Mouse (Mus musculus): Measurements from ENCODE around the gene Rab43. TPM values are rescaled to one million over a fixed set of nuclear protein-coding genes. Genes with fewer than 3 reads are reported as not detected.

Rab43 gene
- polyA plus RNA-seq, 2 experiments, result 13.3 to 14.3 TPM

DNA sequence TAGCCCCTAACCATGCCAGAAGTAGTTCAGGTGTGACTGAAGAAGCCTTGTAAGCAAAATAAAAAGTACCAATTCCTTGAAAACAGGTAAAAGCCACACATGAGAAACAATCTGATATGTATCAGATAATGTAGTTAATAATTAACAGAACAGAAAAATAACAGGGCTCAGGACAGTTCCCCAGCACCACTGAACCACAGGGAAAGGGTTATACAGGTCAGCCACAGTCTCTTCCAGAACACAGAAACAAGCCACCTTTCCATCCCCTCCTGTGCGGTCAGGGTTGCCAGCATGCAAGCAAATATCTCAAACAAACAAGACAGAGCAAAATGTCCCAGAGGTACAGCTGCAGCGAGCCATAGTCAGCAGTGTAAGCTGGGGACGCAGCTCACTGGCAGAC is 52.6 kb downstream of the Rab43 start:
- no peak overlapping the region for H3K9ac ChIP-seq (ENCODE audit: low read depth, low read length, severe bottlenecking)
- H3K27me3 ChIP-seq (ENCODE audit: control insufficient read depth, insufficient read depth, low read length), result no peaks in the 10 kb centered on the region
- H3K27ac ChIP-seq (replicated peaks; ENCODE audit: low read depth, low read length), result no peak overlapping the region
- no peak for DNase-seq (ENCODE audit: low spot score)
- no peak for ATAC-seq (ENCODE audit: low FRiP score, low read depth)
- H3K4me1 ChIP-seq (ENCODE audit: control insufficient read depth, insufficient read depth, low read length), result no peaks in the 10 kb centered on the region
- no peak overlapping the region for H3K4me3 ChIP-seq (replicated peaks; ENCODE audit: low read length)
- no peak overlapping the region for H3K4me2 ChIP-seq (replicated peaks; ENCODE audit: low read depth, low read length, severe bottlenecking)
- no peaks in the 10 kb centered on the region for H3K36me3 ChIP-seq (ENCODE audit: control insufficient read depth, insufficient read depth, low read length)
- no peak for TF ChIP-seq POLR2A (IDR thresholded peaks at IDR 0.05; ENCODE audit: borderline replicate concordance, extremely low read depth, insufficient read depth, insufficient read length)
- 70% methylated on average over 3 of the region's 3 CpGs for WGBS
- no peaks in the 10 kb centered on the region for H3K9me3 ChIP-seq (ENCODE audit: control insufficient read depth, low read length)

DNA sequence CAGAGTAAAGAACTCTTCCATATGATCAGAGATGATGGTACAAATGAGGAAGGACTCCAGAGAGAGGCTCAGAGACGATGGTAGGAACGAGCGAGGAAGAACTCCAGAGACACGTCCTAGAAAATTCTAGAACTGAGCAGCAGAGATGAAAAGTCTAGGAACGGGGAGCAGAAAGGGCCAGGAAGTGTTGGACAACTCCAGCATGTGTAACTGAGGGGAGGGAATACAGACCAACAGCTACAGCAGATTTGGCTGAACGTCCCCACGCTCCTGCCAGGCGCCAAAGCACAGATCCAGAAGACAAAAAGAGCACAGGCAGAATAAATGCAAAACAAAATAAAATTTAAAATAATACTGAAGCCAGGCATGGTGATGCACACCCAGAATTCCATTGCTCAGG is 55.1 kb downstream of the Rab43 start:
- Histone ChIP-seq H3K36me3 (ENCODE audit: control insufficient read depth, insufficient read depth, low read length) (no peaks in the 10 kb centered on the region), H3K9me3 (ENCODE audit: control insufficient read depth, low read length) (no peaks in the 10 kb centered on the region), H3K9ac (ENCODE audit: low read depth, low read length, severe bottlenecking) (no peak overlapping the region), H3K4me3 (replicated peaks; ENCODE audit: low read length) (no peak overlapping the region), H3K4me2 (replicated peaks; ENCODE audit: low read depth, low read length, severe bottlenecking) (no peak overlapping the region), H3K27me3 (ENCODE audit: control insufficient read depth, insufficient read depth, low read length) (no peaks in the 10 kb centered on the region), H3K27ac (replicated peaks; ENCODE audit: low read depth, low read length) (no peak overlapping the region), H3K4me1 (ENCODE audit: control insufficient read depth, insufficient read depth, low read length) (no peaks in the 10 kb centered on the region)
- DNase-seq (ENCODE audit: low spot score), result no peak
- no peak for ATAC-seq (ENCODE audit: low FRiP score, low read depth)
- 88% methylated on average over 8 of the region's 8 CpGs for WGBS
- no peak for TF ChIP-seq POLR2A (IDR thresholded peaks at IDR 0.05; ENCODE audit: borderline replicate concordance, extremely low read depth, insufficient read depth, insufficient read length)

DNA sequence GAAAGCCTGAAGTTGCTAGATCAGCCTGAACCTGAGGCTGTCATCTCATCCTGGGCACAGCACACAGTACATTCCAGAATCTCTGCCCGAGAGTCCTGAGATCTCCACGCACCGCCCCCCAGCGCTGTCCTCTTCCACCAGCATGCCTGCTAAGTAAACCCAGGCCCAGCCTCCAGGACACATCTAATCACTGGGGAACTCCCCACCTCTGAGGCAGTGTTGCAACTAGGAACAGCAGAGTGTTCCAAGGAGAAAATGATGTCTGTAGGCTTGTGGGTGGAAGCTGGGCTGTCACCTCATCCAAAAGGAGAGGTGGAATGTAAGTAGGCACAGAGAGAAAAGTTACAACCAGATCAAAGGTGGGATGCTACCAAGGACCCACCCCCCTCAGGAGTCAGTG is 56.8 kb downstream of the Rab43 start:
- Histone ChIP-seq H3K9me3 (ENCODE audit: control insufficient read depth, low read length) (no peaks in the 10 kb centered on the region), H3K4me1 (ENCODE audit: control insufficient read depth, insufficient read depth, low read length) (no peaks in the 10 kb centered on the region), H3K4me3 (replicated peaks; ENCODE audit: low read length) (no peak overlapping the region), H3K27me3 (ENCODE audit: control insufficient read depth, insufficient read depth, low read length) (no peaks in the 10 kb centered on the region), H3K27ac (replicated peaks; ENCODE audit: low read depth, low read length) (no peak overlapping the region), H3K36me3 (ENCODE audit: control insufficient read depth, insufficient read depth, low read length) (no peaks in the 10 kb centered on the region), H3K4me2 (replicated peaks; ENCODE audit: low read depth, low read length, severe bottlenecking) (no peak overlapping the region), H3K9ac (ENCODE audit: low read depth, low read length, severe bottlenecking) (no peak overlapping the region)
- ATAC-seq (ENCODE audit: low FRiP score, low read depth), result no peak
- no peak for TF ChIP-seq POLR2A (IDR thresholded peaks at IDR 0.05; ENCODE audit: borderline replicate concordance, extremely low read depth, insufficient read depth, insufficient read length)
- 87% methylated on average over 4 of the region's 4 CpGs for WGBS
- DNase-seq (ENCODE audit: low spot score), result no peak

DNA sequence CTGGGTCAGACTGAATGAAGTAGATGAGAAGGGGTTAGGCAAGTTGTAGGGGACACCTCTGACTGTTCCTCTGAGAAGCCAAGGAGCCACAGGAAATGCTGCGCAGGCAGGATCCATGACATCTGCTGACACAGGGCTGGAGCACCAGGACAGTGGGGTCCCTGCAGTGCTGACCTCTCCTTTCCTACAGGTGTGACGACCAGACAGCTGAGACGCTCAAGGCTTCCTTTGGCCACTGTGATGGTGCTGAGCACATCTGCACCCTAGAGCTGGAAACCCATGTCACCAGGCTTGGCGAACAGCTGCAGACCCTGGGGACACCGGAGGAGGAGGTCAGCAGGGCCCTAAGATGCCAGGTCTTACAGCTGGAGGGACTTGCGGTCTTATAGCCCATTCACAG is 60.4 kb downstream of the Rab43 start:
- WGBS, result 89% methylated on average over 6 of the region's 6 CpGs
- no peaks in the 10 kb centered on the region for H3K27me3 ChIP-seq (ENCODE audit: control insufficient read depth, insufficient read depth, low read length)
- peaks cover 4% of the 10 kb centered on the region; the same call in 1 of the 2 replicates for H3K4me1 ChIP-seq (ENCODE audit: control insufficient read depth, insufficient read depth, low read length)
- no peak overlapping the region for H3K9ac ChIP-seq (ENCODE audit: low read depth, low read length, severe bottlenecking)
- no peak for TF ChIP-seq POLR2A (IDR thresholded peaks at IDR 0.05; ENCODE audit: borderline replicate concordance, extremely low read depth, insufficient read depth, insufficient read length)
- no peak overlapping the region for H3K4me3 ChIP-seq (replicated peaks; ENCODE audit: low read length)
- no peak overlapping the region for H3K4me2 ChIP-seq (replicated peaks; ENCODE audit: low read depth, low read length, severe bottlenecking)
- H3K9me3 ChIP-seq (ENCODE audit: control insufficient read depth, low read length), result no peaks in the 10 kb centered on the region
- DNase-seq (ENCODE audit: low spot score) (no peak), ATAC-seq (ENCODE audit: low FRiP score, low read depth) (no peak)
- H3K27ac ChIP-seq (replicated peaks; ENCODE audit: low read depth, low read length), result no peak overlapping the region
- H3K36me3 ChIP-seq (ENCODE audit: control insufficient read depth, insufficient read depth, low read length), result no peaks in the 10 kb centered on the region

DNA sequence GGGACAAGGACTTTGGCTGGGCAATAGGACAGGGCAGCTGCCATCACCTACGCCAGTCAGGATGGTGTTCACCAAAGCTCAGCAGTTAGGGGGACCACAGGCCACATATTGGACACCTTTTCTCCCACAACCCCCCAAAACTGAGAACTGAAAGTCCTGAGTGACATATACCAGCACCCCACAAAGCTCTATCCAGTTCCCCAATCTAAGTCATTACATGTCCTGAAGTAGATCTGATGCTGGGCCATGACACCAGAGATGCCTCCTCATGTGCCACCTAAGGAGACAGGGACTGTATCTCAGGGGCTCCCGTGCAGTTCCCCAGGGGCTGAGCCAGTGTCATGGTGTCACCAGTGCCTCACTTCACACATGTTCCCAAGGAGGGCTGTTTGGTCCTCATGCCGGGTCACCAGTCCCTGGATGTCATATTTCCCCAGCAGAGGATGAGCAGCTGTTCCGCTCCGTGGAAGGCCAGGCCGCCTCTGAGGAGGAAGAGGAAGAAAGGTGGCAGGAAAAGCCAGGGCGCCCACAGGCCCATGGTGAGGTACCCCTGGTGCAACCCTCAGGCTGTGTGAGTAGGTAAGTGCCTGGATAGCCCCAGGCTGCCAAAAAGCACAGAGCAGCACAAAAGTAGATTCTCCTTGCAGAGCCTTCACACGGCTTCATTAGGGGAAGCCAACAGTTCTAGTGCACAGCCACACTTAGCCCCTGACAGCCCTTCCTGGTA is 61.6 kb downstream of the Rab43 start:
- Histone ChIP-seq H3K9me3 (ENCODE audit: control insufficient read depth, low read length) (no peaks in the 10 kb centered on the region), H3K9ac (ENCODE audit: low read depth, low read length, severe bottlenecking) (no peak overlapping the region), H3K4me2 (replicated peaks; ENCODE audit: low read depth, low read length, severe bottlenecking) (no peak overlapping the region), H3K36me3 (ENCODE audit: control insufficient read depth, insufficient read depth, low read length) (no peaks in the 10 kb centered on the region), H3K27ac (replicated peaks; ENCODE audit: low read depth, low read length) (no peak overlapping the region), H3K27me3 (ENCODE audit: control insufficient read depth, insufficient read depth, low read length) (no peaks in the 10 kb centered on the region), H3K4me1 (ENCODE audit: control insufficient read depth, insufficient read depth, low read length) (peaks cover 5% of the 10 kb centered on the region; the same call in 1 of the 2 replicates), H3K4me3 (replicated peaks; ENCODE audit: low read length) (no peak overlapping the region)
- DNase-seq (ENCODE audit: low spot score) (no peak), ATAC-seq (ENCODE audit: low FRiP score, low read depth) (no peak)
- TF ChIP-seq POLR2A (IDR thresholded peaks at IDR 0.05; ENCODE audit: borderline replicate concordance, extremely low read depth, insufficient read depth, insufficient read length), result no peak
- 84% methylated on average over 8 of the region's 8 CpGs for WGBS
